Comparison of ENCODE assay signal across 8 mouse cellular contexts in genomic region chr7:75854231-75854925, GRCm38 (mm10). TPM values are rescaled to one million over a fixed set of nuclear protein-coding genes. Genes with fewer than 3 reads are reported as not detected.
A peak's percentile ranks its signal among the peaks of the same experiment; 100 is the strongest.
DNase-seq lines count a peak whose midpoint lies in the region; ATAC-seq and TF ChIP-seq lines count a peak whose summit lies in the region.

No protein-coding gene starts in this region.

- peaks cover 44% of the 10 kb centered on the region for H3K36me3 ChIP-seq in embryonic facial prominence, embryonic 10.5 days (replicated peaks)
- H3K36me3 ChIP-seq in kidney, embryonic 14.5 days (ENCODE audit: control insufficient read depth, insufficient read depth, low read length): peaks cover 4% of the 10 kb centered on the region; the same call in 1 of the 2 replicates
- H3K36me3 ChIP-seq in midbrain, embryonic 16.5 days (ENCODE audit: control insufficient read depth, insufficient read depth, low read length): no peaks in the 10 kb centered on the region

- H3K27me3 ChIP-seq in embryonic facial prominence, embryonic 10.5 days (replicated peaks; ENCODE audit: low read depth, poor library complexity, severe bottlenecking): no peaks in the 10 kb centered on the region
- H3K27me3 ChIP-seq in kidney, embryonic 14.5 days (ENCODE audit: control insufficient read depth, insufficient read depth, low read length): no peaks in the 10 kb centered on the region
- no peaks in the 10 kb centered on the region for H3K27me3 ChIP-seq in midbrain, embryonic 16.5 days (ENCODE audit: control insufficient read depth, insufficient read depth, low read depth, low read length)

- no peak for DNase-seq in left cerebral cortex, adult 2 months (ENCODE audit: extremely low spot score in 1 of 2, low spot score in 2 of 2)
- no peak for DNase-seq in left cerebral cortex, adult 9 months (ENCODE audit: low spot score in 2 of 2)
- DNase-seq in embryonic facial prominence, embryonic 10.5 days (ENCODE audit: low spot score): no peak
- DNase-seq in spleen, postnatal 4 days (ENCODE audit: low spot score in 2 of 2): no peak
- no peak for DNase-seq in layer of hippocampus, postnatal 14 days (ENCODE audit: low spot score in 2 of 2)

- no peak overlapping the region for H3K4me3 ChIP-seq in left cerebral cortex, adult 2 months
- H3K4me3 ChIP-seq in embryonic facial prominence, embryonic 10.5 days: no peak overlapping the region
- H3K4me3 ChIP-seq in kidney, embryonic 14.5 days (ENCODE audit: low read length): no peak overlapping the region
- H3K4me3 ChIP-seq in midbrain, embryonic 16.5 days (ENCODE audit: low read depth, low read length): no peak overlapping the region

- TF ChIP-seq CTCF in left cerebral cortex, adult 2 months (IDR thresholded peaks at IDR 0.05): no peak

- no peak overlapping the region for H3K9ac ChIP-seq in kidney, embryonic 14.5 days (ENCODE audit: low read depth, low read length)
- 0 out of 2 replicates have a peak overlapping the region, but pooled peaks have one; percentile 23 for H3K9ac ChIP-seq in midbrain, embryonic 16.5 days (ENCODE audit: low read depth, low read length)

- peak overlapping the region; percentile 9; the same call in 1 of the 2 replicates for H3K27ac ChIP-seq in left cerebral cortex, adult 2 months
- H3K27ac ChIP-seq in embryonic facial prominence, embryonic 10.5 days (replicated peaks): peak overlapping the region; percentile 45
- peak overlapping the region; percentile 44; the same call in 1 of the 2 replicates for H3K27ac ChIP-seq in kidney, embryonic 14.5 days (ENCODE audit: low read depth, low read length)
- peak overlapping the region; percentile 29 for H3K27ac ChIP-seq in midbrain, embryonic 16.5 days (ENCODE audit: low read length)

- H3K9me3 ChIP-seq in embryonic facial prominence, embryonic 10.5 days: no peaks in the 10 kb centered on the region
- no peaks in the 10 kb centered on the region for H3K9me3 ChIP-seq in kidney, embryonic 14.5 days (ENCODE audit: control insufficient read depth, low read length)
- no peaks in the 10 kb centered on the region for H3K9me3 ChIP-seq in midbrain, embryonic 16.5 days (replicated peaks; ENCODE audit: control insufficient read depth, low read length, poor library complexity, severe bottlenecking)

- WGBS in embryonic facial prominence, embryonic 10.5 days: 38% methylated on average over 6 of the region's 6 CpGs
- 30% methylated on average over 6 of the region's 6 CpGs for WGBS in kidney, embryonic 14.5 days
- WGBS in midbrain, embryonic 16.5 days: 8% methylated on average over 6 of the region's 6 CpGs

- peak; percentile 48; the same call in 1 of the 2 replicates for ATAC-seq in kidney, embryonic 14.5 days (ENCODE audit: low FRiP score, low TSS enrichment)
- no peak for ATAC-seq in midbrain, embryonic 16.5 days
- ATAC-seq in frontal cortex, adult (ENCODE audit: low TSS enrichment): no peak

- H3K4me1 ChIP-seq in embryonic facial prominence, embryonic 10.5 days: peaks cover 58% of the 10 kb centered on the region
- H3K4me1 ChIP-seq in kidney, embryonic 14.5 days (ENCODE audit: control insufficient read depth, insufficient read depth, low read length): peaks cover 31% of the 10 kb centered on the region
- H3K4me1 ChIP-seq in midbrain, embryonic 16.5 days (ENCODE audit: control insufficient read depth, insufficient read depth, low read length): peaks cover 42% of the 10 kb centered on the region

- intact Hi-C loops in left cerebral cortex, adult 2 months (cut with DNase I): no loop called here

- H3K4me2 ChIP-seq in kidney, embryonic 14.5 days (replicated peaks; ENCODE audit: low read depth, low read length): no peak overlapping the region
- H3K4me2 ChIP-seq in midbrain, embryonic 16.5 days (ENCODE audit: low read length): peak overlapping the region; percentile 21; the same call in 1 of the 2 replicates

RNA-seq across cellular contexts. Expression of gene Klhl25, which starts 6.3 kb away (rescaled TPM):
- 1 to 10 TPM; 7.4 to 9.3 TPM for total RNA-seq in left cerebral cortex, adult 2 months (2021)
- polyA plus RNA-seq in embryonic facial prominence, embryonic 10.5 days (2016; fragmentation: Nextera tagmentation; extraction: Ambion mirVana): 24.0 and 24.2 TPM in 2 replicates
- 11.9 and 15.9 TPM in 2 replicates for polyA plus RNA-seq in kidney, embryonic 14.5 days (2014; fragmentation: Nextera tagmentation; extraction: Ambion mirVana)
- 25.2 and 27.1 TPM in 2 replicates for polyA plus RNA-seq in midbrain, embryonic 16.5 days (2015; fragmentation: Nextera tagmentation; extraction: Ambion mirVana)
- total RNA-seq in layer of hippocampus, postnatal 14 days (2021): 10 to 100 TPM; 10.6 to 16.5 TPM
